Mouse (Mus musculus) right cerebral cortex, postnatal 25 days (tissue): ENCODE data around the gene Gpcpd1.
A peak's percentile ranks its signal among the peaks of the same experiment; 100 is the strongest.
"Not testable (repeated sequence)": the region's sequence is repeated elsewhere in the genome, so short reads cannot be mapped to it uniquely, and the experiment has no call there.

Experiments used
- DNase-seq: peaks from one replicate; pipeline ENCODE4 v3.0.0; 2022

Gene Gpcpd1

GRCm38 (mm10) chr2:132587240-132587779, at the start of gene Gpcpd1:
Gene Gpcpd1 (minus strand): TSS chr2:132587729.
- DNase-seq = no peak

- no peak for DNase-seq
These were observed 49.0 kb upstream of the Gpcpd1 start for GRCm38 (mm10) chr2:132636534-132636933.

GRCm38 (mm10) chr2:132628626-132629025, 41.1 kb upstream of the Gpcpd1 start:
- no peak for DNase-seq

- DNase-seq = no peak
These were observed 35.6 kb upstream of the Gpcpd1 start for GRCm38 (mm10) chr2:132623092-132623491.

- DNase-seq = no peak
These were observed 30.2 kb upstream of the Gpcpd1 start for GRCm38 (mm10) chr2:132617693-132618092.

- DNase-seq = peak; percentile 15
These were observed 26.2 kb upstream of the Gpcpd1 start for GRCm38 (mm10) chr2:132613581-132614188.

- DNase-seq = no peak
These were observed 24.2 kb upstream of the Gpcpd1 start for GRCm38 (mm10) chr2:132611551-132612233.

- peak; percentile 66 for DNase-seq
These were observed 19.9 kb upstream of the Gpcpd1 start for GRCm38 (mm10) chr2:132607141-132608093.

- no peak for DNase-seq
These were observed 18.4 kb upstream of the Gpcpd1 start for GRCm38 (mm10) chr2:132605795-132606563.

GRCm38 (mm10) chr2:132604922-132605321, 17.4 kb upstream of the Gpcpd1 start:
- DNase-seq = no peak

GRCm38 (mm10) chr2:132603706-132604105, 16.2 kb upstream of the Gpcpd1 start:
- DNase-seq = no peak

GRCm38 (mm10) chr2:132601777-132602176, 14.2 kb upstream of the Gpcpd1 start:
- DNase-seq = no peak

- DNase-seq = no peak
These were observed 12.6 kb upstream of the Gpcpd1 start for GRCm38 (mm10) chr2:132600081-132600480.

GRCm38 (mm10) chr2:132599127-132599526, 11.6 kb upstream of the Gpcpd1 start:
- DNase-seq = peak; percentile 23

GRCm38 (mm10) chr2:132597866-132598480, 10.4 kb upstream of the Gpcpd1 start:
- DNase-seq = no peak

GRCm38 (mm10) chr2:132597226-132597625, 9.7 kb upstream of the Gpcpd1 start:
- DNase-seq = peak; percentile 9

- no peak for DNase-seq
These were observed 8.2 kb upstream of the Gpcpd1 start for GRCm38 (mm10) chr2:132595601-132596235.

- DNase-seq = no peak
These were observed 4.6 kb upstream of the Gpcpd1 start for GRCm38 (mm10) chr2:132592126-132592525.

GRCm38 (mm10) chr2:132591579-132591978, 4.0 kb upstream of the Gpcpd1 start:
- DNase-seq = not testable (repeated sequence)

- no peak for DNase-seq
These were observed 2.5 kb upstream of the Gpcpd1 start for GRCm38 (mm10) chr2:132589906-132590538.

- no peak for DNase-seq
These were observed 1.5 kb downstream of the Gpcpd1 start for GRCm38 (mm10) chr2:132586006-132586405.
